Mouse (Mus musculus): ENCODE data around the gene Cd4. TPM values are rescaled to one million over a fixed set of nuclear protein-coding genes. Genes with fewer than 3 reads are reported as not detected.
A peak's percentile ranks its signal among the peaks of the same experiment; 100 is the strongest.
"Not testable (repeated sequence)": the region's sequence is repeated elsewhere in the genome, so short reads cannot be mapped to it uniquely, and the experiment has no call there.

Cd4 gene
- total RNA-seq, 2 experiments from 2014 or later = 0.94 to 6.3 TPM

- ATAC-seq (replicated peaks; ENCODE audit: low FRiP score, poor library complexity, severe bottlenecking) = not testable (repeated sequence)
Measured at GRCm38 (mm10) chr6:124894113-124894512, 6.1 kb upstream of the Cd4 start.

- ATAC-seq (replicated peaks; ENCODE audit: low FRiP score, poor library complexity, severe bottlenecking) = no peak
Measured at GRCm38 (mm10) chr6:124890997-124891396, 3.0 kb upstream of the Cd4 start.

- no peak for ATAC-seq (replicated peaks; ENCODE audit: low FRiP score, poor library complexity, severe bottlenecking)
Measured at GRCm38 (mm10) chr6:124888555-124889125, 619 bp upstream of the Cd4 start.

- ATAC-seq (replicated peaks; ENCODE audit: low FRiP score, poor library complexity, severe bottlenecking) = no peak
Measured at GRCm38 (mm10) chr6:124885956-124886381, 2.1 kb downstream of the Cd4 start.

GRCm38 (mm10) chr6:124884714-124885500 lies 3.1 kb downstream of the Cd4 start:
- ATAC-seq (replicated peaks; ENCODE audit: low FRiP score, poor library complexity, severe bottlenecking) = no peak

- no peak for ATAC-seq (replicated peaks; ENCODE audit: low FRiP score, poor library complexity, severe bottlenecking)
Measured at GRCm38 (mm10) chr6:124883351-124883750, 4.7 kb downstream of the Cd4 start.

GRCm38 (mm10) chr6:124881821-124882220 lies 6.2 kb downstream of the Cd4 start:
- no peak for ATAC-seq (replicated peaks; ENCODE audit: low FRiP score, poor library complexity, severe bottlenecking)

GRCm38 (mm10) chr6:124879390-124879789 lies 8.6 kb downstream of the Cd4 start:
- no peak for ATAC-seq (replicated peaks; ENCODE audit: low FRiP score, poor library complexity, severe bottlenecking)

- ATAC-seq (replicated peaks; ENCODE audit: low FRiP score, poor library complexity, severe bottlenecking) = no peak
Measured at GRCm38 (mm10) chr6:124874348-124874747, 13.7 kb downstream of the Cd4 start.

GRCm38 (mm10) chr6:124866560-124866959 lies 21.5 kb downstream of the Cd4 start:
- no peak for ATAC-seq (replicated peaks; ENCODE audit: low FRiP score, poor library complexity, severe bottlenecking)

- ATAC-seq (replicated peaks; ENCODE audit: low FRiP score, poor library complexity, severe bottlenecking) = no peak
Measured at GRCm38 (mm10) chr6:124865766-124866362, 22.2 kb downstream of the Cd4 start.

- ATAC-seq (replicated peaks; ENCODE audit: low FRiP score, poor library complexity, severe bottlenecking) = no peak
Measured at GRCm38 (mm10) chr6:124863658-124864298, 24.2 kb downstream of the Cd4 start, which contains the start of gene Gpr162. Gpr162 (minus strand) TSS chr6:124863983.

- ATAC-seq (replicated peaks; ENCODE audit: low FRiP score, poor library complexity, severe bottlenecking) = no peak
Measured at GRCm38 (mm10) chr6:124863125-124863657, 24.8 kb downstream of the Cd4 start.

GRCm38 (mm10) chr6:124862406-124863124 lies 25.5 kb downstream of the Cd4 start:
- ATAC-seq (replicated peaks; ENCODE audit: low FRiP score, poor library complexity, severe bottlenecking) = no peak

GRCm38 (mm10) chr6:124861802-124862201 lies 26.2 kb downstream of the Cd4 start:
- ATAC-seq (replicated peaks; ENCODE audit: low FRiP score, poor library complexity, severe bottlenecking) = no peak

GRCm38 (mm10) chr6:124861266-124861665 lies 26.8 kb downstream of the Cd4 start:
- ATAC-seq (replicated peaks; ENCODE audit: low FRiP score, poor library complexity, severe bottlenecking) = no peak

GRCm38 (mm10) chr6:124860511-124860910 lies 27.5 kb downstream of the Cd4 start:
- no peak for ATAC-seq (replicated peaks; ENCODE audit: low FRiP score, poor library complexity, severe bottlenecking)

GRCm38 (mm10) chr6:124859725-124860124 lies 28.3 kb downstream of the Cd4 start:
- ATAC-seq (replicated peaks; ENCODE audit: low FRiP score, poor library complexity, severe bottlenecking) = peak; percentile 67; the same call in 1 of the 2 replicates

GRCm38 (mm10) chr6:124858561-124859318 lies 29.3 kb downstream of the Cd4 start:
- ATAC-seq (replicated peaks; ENCODE audit: low FRiP score, poor library complexity, severe bottlenecking) = no peak
